14 mouse cellular contexts compared by ENCODE assay signal in genomic region chr10:118629360-118630040, GRCm38 (mm10).
"Had no signal": no experiment of that assay in that cellular context is flagged by ENCODE, and none has a peak within 500 bp of the region (broad histone marks: within the 10 kb centered on the region; RNA-seq: fewer than 3 reads in every experiment).

No protein-coding gene starts in this region.

- ATAC-seq: intestine, embryonic 16.5 days had no signal

- H3K4me3 ChIP-seq: layer of hippocampus, adult 2 months; limb, embryonic 13.5 days; midbrain, embryonic 10.5 days; myocyte; neural tube, embryonic 15.5 days had no signal

- DNase-seq: left cerebral cortex, postnatal 4 days; lung, embryonic 14.5 days; lung, postnatal 10 days; lung, postnatal 4 days; midbrain, embryonic 14.5 days; thymus, postnatal 4 days had no signal

- H3K27ac ChIP-seq: layer of hippocampus, adult 2 months; limb, embryonic 13.5 days; midbrain, embryonic 10.5 days; neural tube, embryonic 15.5 days; stomach, postnatal 0 days had no signal

- H3K36me3 ChIP-seq: limb, embryonic 13.5 days; midbrain, embryonic 10.5 days; neural tube, embryonic 15.5 days had no signal

- H3K9me3 ChIP-seq: limb, embryonic 13.5 days; midbrain, embryonic 10.5 days; neural tube, embryonic 15.5 days had no signal

- H3K27me3 ChIP-seq: limb, embryonic 13.5 days; neural tube, embryonic 15.5 days had no signal

- H3K4me2 ChIP-seq: limb, embryonic 13.5 days; liver, embryonic 11.5 days; lung, embryonic 14.5 days; neural tube, embryonic 15.5 days had no signal

- H3K4me1 ChIP-seq: midbrain, embryonic 10.5 days; neural tube, embryonic 15.5 days had no signal

- H3K9ac ChIP-seq: limb, embryonic 13.5 days; lung, embryonic 14.5 days; neural tube, embryonic 15.5 days had no signal
